Mouse (Mus musculus): ENCODE measurements around the gene Grik3. TPM values are rescaled to one million over a fixed set of nuclear protein-coding genes. Genes with fewer than 3 reads are reported as not detected.
"Not testable (repeated sequence)": the region's sequence is repeated elsewhere in the genome, so short reads cannot be mapped to it uniquely, and the experiment has no call there.

Gene Grik3
- total and polyA plus RNA-seq, 2 experiments from 2014 or later, result 0.07 to 0.11 TPM

- H3K4me1 ChIP-seq (ENCODE audit: control insufficient read depth, insufficient read depth), result no peaks in the 10 kb centered on the region
- H3K36me3 ChIP-seq (replicated peaks; ENCODE audit: control insufficient read depth, insufficient read depth, low read length), result no peaks in the 10 kb centered on the region
- WGBS, result 72% methylated on average over 6 of the region's 6 CpGs
- H3K9ac ChIP-seq (replicated peaks; ENCODE audit: low read depth, low read length), result no peak overlapping the region
- H3K27ac ChIP-seq (ENCODE audit: low read depth), result no peak overlapping the region
- H3K27me3 ChIP-seq (ENCODE audit: control insufficient read depth, insufficient read depth, low read length), result no peaks in the 10 kb centered on the region
- TF ChIP-seq CTCF (IDR thresholded peaks at IDR 0.05; ENCODE audit: low read depth), result no peak
- no peak for TF ChIP-seq EP300 (IDR thresholded peaks at IDR 0.05; ENCODE audit: low read depth)
- no peak for DNase-seq (ENCODE audit: low spot score)
- H3K4me3 ChIP-seq (ENCODE audit: low read depth, low read length), result no peak overlapping the region
- H3K4me2 ChIP-seq (ENCODE audit: low read depth, low read length), result no peak overlapping the region
- no peak for ATAC-seq (ENCODE audit: insufficient read depth, low read depth)
- H3K9me3 ChIP-seq (replicated peaks; ENCODE audit: control insufficient read depth, low read length), result no peaks in the 10 kb centered on the region
Observed at GRCm38 (mm10) chr4:125606147-125606546, 115.6 kb downstream of the Grik3 start.

GRCm38 (mm10) chr4:125607397-125608042, 117.0 kb downstream of the Grik3 start:
- H3K9me3 ChIP-seq (replicated peaks; ENCODE audit: control insufficient read depth, low read length), result no peaks in the 10 kb centered on the region
- H3K27me3 ChIP-seq (ENCODE audit: control insufficient read depth, insufficient read depth, low read length), result no peaks in the 10 kb centered on the region
- H3K9ac ChIP-seq (replicated peaks; ENCODE audit: low read depth, low read length), result no peak overlapping the region
- no peak overlapping the region for H3K4me3 ChIP-seq (ENCODE audit: low read depth, low read length)
- no peak for TF ChIP-seq CTCF (IDR thresholded peaks at IDR 0.05; ENCODE audit: low read depth)
- no peak overlapping the region for H3K4me2 ChIP-seq (ENCODE audit: low read depth, low read length)
- DNase-seq (ENCODE audit: low spot score) (no peak), ATAC-seq (ENCODE audit: insufficient read depth, low read depth) (no peak)
- H3K27ac ChIP-seq (ENCODE audit: low read depth), result no peak overlapping the region
- H3K4me1 ChIP-seq (ENCODE audit: control insufficient read depth, insufficient read depth), result no peaks in the 10 kb centered on the region
- no peaks in the 10 kb centered on the region for H3K36me3 ChIP-seq (replicated peaks; ENCODE audit: control insufficient read depth, insufficient read depth, low read length)
- 38% methylated on average over 10 of the region's 10 CpGs for WGBS

- H3K4me2 ChIP-seq (ENCODE audit: low read depth, low read length); H3K9me3 ChIP-seq (replicated peaks; ENCODE audit: control insufficient read depth, low read length); H3K4me3 ChIP-seq (ENCODE audit: low read depth, low read length); H3K27ac ChIP-seq (ENCODE audit: low read depth); DNase-seq (ENCODE audit: low spot score); H3K27me3 ChIP-seq (ENCODE audit: control insufficient read depth, insufficient read depth, low read length); H3K36me3 ChIP-seq (replicated peaks; ENCODE audit: control insufficient read depth, insufficient read depth, low read length); H3K4me1 ChIP-seq (ENCODE audit: control insufficient read depth, insufficient read depth); H3K9ac ChIP-seq (replicated peaks; ENCODE audit: low read depth, low read length); ATAC-seq (ENCODE audit: insufficient read depth, low read depth): not testable (repeated sequence)
- 66% methylated on average over 3 of the region's 4 CpGs for WGBS
Observed at GRCm38 (mm10) chr4:125608896-125609295, 118.4 kb downstream of the Grik3 start.

- no peaks in the 10 kb centered on the region for H3K9me3 ChIP-seq (replicated peaks; ENCODE audit: control insufficient read depth, low read length)
- 73% methylated on average over 21 of the region's 21 CpGs for WGBS
- no peaks in the 10 kb centered on the region for H3K4me1 ChIP-seq (ENCODE audit: control insufficient read depth, insufficient read depth)
- no peak for ATAC-seq (ENCODE audit: insufficient read depth, low read depth)
- no peak overlapping the region for H3K4me3 ChIP-seq (ENCODE audit: low read depth, low read length)
- H3K4me2 ChIP-seq (ENCODE audit: low read depth, low read length), result no peak overlapping the region
- H3K27me3 ChIP-seq (ENCODE audit: control insufficient read depth, insufficient read depth, low read length), result no peaks in the 10 kb centered on the region
- no peak overlapping the region for H3K27ac ChIP-seq (ENCODE audit: low read depth)
- H3K36me3 ChIP-seq (replicated peaks; ENCODE audit: control insufficient read depth, insufficient read depth, low read length), result no peaks in the 10 kb centered on the region
- H3K9ac ChIP-seq (replicated peaks; ENCODE audit: low read depth, low read length), result no peak overlapping the region
- DNase-seq (ENCODE audit: low spot score), result no peak
- TF ChIP-seq EP300 (IDR thresholded peaks at IDR 0.05; ENCODE audit: low read depth) (no peak), CTCF (IDR thresholded peaks at IDR 0.05; ENCODE audit: low read depth) (no peak)
Observed at GRCm38 (mm10) chr4:125609320-125610306, 119.1 kb downstream of the Grik3 start.

- ATAC-seq (ENCODE audit: insufficient read depth, low read depth) (no peak), DNase-seq (ENCODE audit: low spot score) (no peak)
- Histone ChIP-seq H3K4me2 (ENCODE audit: low read depth, low read length) (no peak overlapping the region), H3K27ac (ENCODE audit: low read depth) (no peak overlapping the region), H3K27me3 (ENCODE audit: control insufficient read depth, insufficient read depth, low read length) (no peaks in the 10 kb centered on the region), H3K9me3 (replicated peaks; ENCODE audit: control insufficient read depth, low read length) (no peaks in the 10 kb centered on the region), H3K4me1 (ENCODE audit: control insufficient read depth, insufficient read depth) (no peaks in the 10 kb centered on the region), H3K36me3 (replicated peaks; ENCODE audit: control insufficient read depth, insufficient read depth, low read length) (no peaks in the 10 kb centered on the region), H3K9ac (replicated peaks; ENCODE audit: low read depth, low read length) (no peak overlapping the region), H3K4me3 (ENCODE audit: low read depth, low read length) (no peak overlapping the region)
- 0 out of 2 replicates have a peak, but pooled peaks have one; percentile 9 for TF ChIP-seq CTCF (IDR thresholded peaks at IDR 0.05; ENCODE audit: low read depth)
- no peak for TF ChIP-seq EP300 (IDR thresholded peaks at IDR 0.05; ENCODE audit: low read depth)
- WGBS, result 74% methylated on average over 14 of the region's 14 CpGs
Observed at GRCm38 (mm10) chr4:125617851-125618250, 127.4 kb downstream of the Grik3 start.
